Mouse (Mus musculus) olfactory bulb, adult 2 months (tissue): Measurements from ENCODE around the gene Gm10644.

Experiments
- CTCF ChIP-seq: fragments of 200-500 bp; IDR thresholded peaks from 2 replicates; pipeline ENCODE4 v1.5.1; 2012; ENCODE audit warnings: low read depth, mild to moderate bottlenecking, low read length, moderate library complexity; ENCODE audit not compliant: insufficient read depth
- POLR2A ChIP-seq: fragments of 200-500 bp; IDR thresholded peaks from 2 replicates; pipeline ENCODE4 v1.6.1; 2012; ENCODE audit warnings: mild to moderate bottlenecking, low read depth, low read length, moderate library complexity; ENCODE audit not compliant: insufficient read depth

DNA sequence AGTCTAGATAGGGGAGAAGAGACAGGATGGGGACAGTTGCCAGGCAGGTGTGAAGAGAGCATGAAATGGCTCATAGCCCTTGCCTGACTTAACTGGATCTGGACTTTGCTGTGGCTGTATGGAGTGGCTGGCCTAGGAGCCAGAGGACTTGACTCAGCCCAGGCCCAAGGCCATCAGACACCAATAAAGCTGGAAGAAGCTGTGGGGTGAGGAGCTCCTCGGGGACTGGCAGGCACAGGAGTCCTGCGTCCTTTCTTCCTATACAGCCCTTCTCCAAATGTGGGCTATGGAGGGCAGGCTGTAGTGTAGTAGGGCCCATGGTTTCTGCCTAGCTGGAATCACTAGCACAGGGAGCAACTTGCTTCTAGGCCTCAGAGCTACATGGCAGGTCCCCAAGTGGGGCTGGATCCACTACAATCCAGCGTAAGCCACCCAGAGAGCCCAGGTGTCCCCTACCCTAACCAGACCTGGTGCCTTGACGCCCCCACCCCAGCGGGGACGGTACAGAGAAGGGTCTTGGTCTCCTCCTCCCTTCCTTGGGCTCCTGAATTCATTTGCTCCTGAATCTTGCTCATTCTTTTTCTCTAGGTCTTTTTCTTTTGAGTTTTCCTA, 13.8 kb downstream of the Gm10644 start:
- TF ChIP-seq CTCF, result no peak
- TF ChIP-seq POLR2A, result no peak
